Mouse (Mus musculus) G1E (cell line): ENCODE results near the gene Rgs14.

Experiments
- CTCF ChIP-seq: IDR thresholded peaks from 2 replicates; pipeline ENCODE4 v1.5.1; 2012; ENCODE audit warnings: low read depth, low read length, inconsistent platforms, mixed read lengths
- GATA1 ChIP-seq: IDR thresholded peaks from 2 replicates; pipeline ENCODE4 v1.6.1; 2012; ENCODE audit warnings: borderline replicate concordance, low read length, inconsistent platforms, mixed read lengths
- GATA2 ChIP-seq: IDR thresholded peaks from 2 replicates; pipeline ENCODE4 v1.6.1; 2012; ENCODE audit warnings: low read depth, low read length, inconsistent platforms, borderline replicate concordance
- TAL1 ChIP-seq: conservative IDR thresholded peaks from 2 replicates; pipeline ENCODE4 v1.6.1; 2012; ENCODE audit warnings: low read depth, low read length, inconsistent platforms, mixed read lengths

DNA sequence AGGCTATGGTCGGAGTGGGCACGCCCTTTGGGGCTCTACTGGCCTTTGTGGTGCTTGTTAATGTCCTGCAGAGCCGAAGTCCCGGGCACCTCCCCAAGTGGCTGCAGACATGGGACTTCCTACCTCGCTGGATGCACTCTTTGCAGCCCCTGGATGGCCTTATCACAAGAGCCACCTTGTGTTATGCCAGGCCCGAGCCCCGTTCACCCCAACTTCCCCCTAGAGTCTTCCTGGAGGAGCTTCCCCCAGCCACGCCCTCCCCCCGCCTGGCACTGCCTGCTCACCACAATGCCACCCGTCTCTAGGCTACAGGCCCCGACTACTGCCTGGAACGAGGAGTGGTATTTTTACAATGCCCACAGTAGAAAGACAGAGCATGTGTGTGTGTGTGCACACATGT is 43.8 kb downstream of the Rgs14 start:
- no peak for TF ChIP-seq CTCF
- TF ChIP-seq GATA1 = no peak
- TF ChIP-seq GATA2 = no peak
- no peak; the same call in 1 of the 2 replicates for TF ChIP-seq TAL1
